Mouse (Mus musculus): ENCODE data around the gene Ahdc1. TPM values are rescaled to one million over a fixed set of nuclear protein-coding genes. Genes with fewer than 3 reads are reported as not detected.

Ahdc1 gene
- total and polyA plus RNA-seq, 3 experiments = 2.5 to 8.8 TPM; not detected in 1

DNA sequence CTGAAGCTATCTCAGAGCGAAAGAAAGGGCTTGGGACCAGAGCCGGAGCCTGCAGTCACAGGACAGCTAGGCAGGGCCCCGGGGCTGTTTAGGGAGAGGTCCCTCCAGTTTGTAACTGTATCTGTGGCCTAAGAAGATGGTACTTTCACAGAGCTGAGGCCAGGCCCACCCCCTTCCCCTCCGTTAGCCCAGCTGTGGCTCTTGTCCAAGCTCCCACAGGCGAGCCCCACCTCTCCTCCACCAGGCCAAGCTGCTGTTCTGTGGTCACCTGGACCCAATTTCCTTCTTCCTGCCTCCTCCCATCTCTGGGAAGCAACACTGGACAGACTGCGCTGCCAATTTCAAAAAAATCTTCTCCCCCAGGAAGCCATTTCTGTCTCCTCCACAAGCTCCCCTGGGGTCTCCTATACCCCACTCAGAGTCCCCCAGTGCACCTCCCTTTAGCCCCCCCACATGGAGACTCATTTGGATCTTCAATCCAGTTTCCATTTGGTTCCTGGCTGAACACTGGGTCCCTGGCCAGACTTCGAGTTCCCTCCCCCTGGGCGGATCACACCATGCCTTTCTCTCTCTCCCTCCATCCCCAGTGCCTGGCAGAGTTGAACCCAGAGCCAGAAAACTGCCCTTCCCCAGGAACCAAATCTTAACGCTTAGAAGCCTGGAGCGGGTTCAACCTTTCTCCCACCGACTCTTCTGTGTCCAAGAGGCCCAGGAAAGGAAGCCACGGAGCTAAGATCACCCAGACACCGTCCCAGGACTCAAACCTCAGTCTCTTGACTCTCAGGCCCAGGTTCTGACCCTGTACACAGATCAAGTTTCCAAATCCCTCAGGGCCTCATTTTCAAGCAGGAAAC is 97.6 kb downstream of the Ahdc1 start:
- no peak for TF ChIP-seq EP300 (IDR thresholded peaks at IDR 0.05; ENCODE audit: low read depth in 1 of 2, low read length in 2 of 2)
- TF ChIP-seq GATA1 (IDR thresholded peaks at IDR 0.05; ENCODE audit: low read depth, low read length) = no peak
- no peak for TF ChIP-seq JUND (IDR thresholded peaks at IDR 0.05; ENCODE audit: low read depth, low read length)
- no peak for TF ChIP-seq CTCF (IDR thresholded peaks at IDR 0.05 in 2 of 3, conservative IDR thresholded peaks at IDR 0.05 in 1 of 3; ENCODE audit: control insufficient read depth in 1 of 3, insufficient read depth in 1 of 3, low read depth in 2 of 3, low read length in 3 of 3, poor library complexity in 1 of 3, severe bottlenecking in 1 of 3)
- no peak for TF ChIP-seq MYB (IDR thresholded peaks at IDR 0.05; ENCODE audit: low read depth, low read length)
- TF ChIP-seq ZC3H11A (IDR thresholded peaks at IDR 0.05; ENCODE audit: low read depth, low read length) = no peak
- no peak for TF ChIP-seq TBP (IDR thresholded peaks at IDR 0.05; ENCODE audit: low read depth, low read length)
- no peak for TF ChIP-seq E2F4 (IDR thresholded peaks at IDR 0.05; ENCODE audit: borderline replicate concordance, low read depth, low read length)
- no peak for TF ChIP-seq KAT2A (conservative IDR thresholded peaks at IDR 0.05; ENCODE audit: low read depth, low read length)
- no peak for TF ChIP-seq SIN3A (IDR thresholded peaks at IDR 0.05; ENCODE audit: low read length)
- no peak for TF ChIP-seq ZKSCAN1 (IDR thresholded peaks at IDR 0.05; ENCODE audit: low read depth, low read length)
- TF ChIP-seq ETS1 (IDR thresholded peaks at IDR 0.05; ENCODE audit: low read depth, low read length) = no peak
- TF ChIP-seq SMC3 (IDR thresholded peaks at IDR 0.05; ENCODE audit: low read depth, low read length) = no peak
- TF ChIP-seq UBTF (IDR thresholded peaks at IDR 0.05; ENCODE audit: borderline replicate concordance, insufficient read depth, low read depth, low read length) = no peak
- TF ChIP-seq POLR2A (IDR thresholded peaks at IDR 0.05; ENCODE audit: control insufficient read depth in 1 of 2, insufficient read depth in 1 of 2, low read depth in 1 of 2, low read length in 2 of 2, poor library complexity in 1 of 2) = no peak
- no peak for TF ChIP-seq BHLHE40 (IDR thresholded peaks at IDR 0.05; ENCODE audit: borderline replicate concordance, low read depth, low read length)
- no peak for TF ChIP-seq RCOR1 (IDR thresholded peaks at IDR 0.05; ENCODE audit: low read depth, low read length)
- TF ChIP-seq POLR2AphosphoS2 (IDR thresholded peaks at IDR 0.05; ENCODE audit: low read length) = no peak
- TF ChIP-seq ZMIZ1 (IDR thresholded peaks at IDR 0.05; ENCODE audit: low read depth, low read length) = no peak
- Histone ChIP-seq H3K4me1 (ENCODE audit: control insufficient read depth in 1 of 2, insufficient read depth in 2 of 2, low read length in 2 of 2) (peaks cover 2 to 14% of the 10 kb centered on the region in 2 experiments), H3K79me2 (ENCODE audit: control insufficient read depth, insufficient read depth, low read length, poor library complexity) (no peaks in the 10 kb centered on the region), H3K27ac (ENCODE audit: control insufficient read depth, low read depth, low read length) (no peak overlapping the region), H3K36me3 (ENCODE audit: control insufficient read depth in 1 of 2, insufficient read depth in 2 of 2, low read length in 2 of 2) (peaks cover 0 to 2% of the 10 kb centered on the region in 2 experiments; a peak in 2 of 4 replicates), H3K27me3 (ENCODE audit: control insufficient read depth in 1 of 2, insufficient read depth in 2 of 2, low read length in 2 of 2) (no peaks in the 10 kb centered on the region; a peak in 1 of 4 replicates), H3K4me3 (ENCODE audit: control insufficient read depth in 1 of 2, insufficient read depth in 1 of 2, low read depth in 2 of 2, low read length in 2 of 2) (no peak overlapping the region), H3K9ac (ENCODE audit: control insufficient read depth, low read depth, low read length, poor library complexity, severe bottlenecking) (peak overlapping the region; percentile 50), H3K9me3 (replicated peaks; ENCODE audit: insufficient read depth, low read length) (no peaks in the 10 kb centered on the region)
- DNase-seq (ENCODE audit: low read depth, low spot score) = no peak

- peak; percentile 31 for DNase-seq (ENCODE audit: low read depth, low spot score)
Observed at GRCm38 (mm10) chr4:133109335-133109801, 98.3 kb downstream of the Ahdc1 start.

More at GRCm38 (mm10) chr4:133109335-133109801, 98.3 kb downstream of the Ahdc1 start:
- no peak for TF ChIP-seq NRF1 (IDR thresholded peaks at IDR 0.05; ENCODE audit: insufficient read depth, low read depth, low read length, poor library complexity, severe bottlenecking)
- no peak for TF ChIP-seq MAZ (IDR thresholded peaks at IDR 0.05; ENCODE audit: low read depth, low read length)
- no peak for TF ChIP-seq UBTF (IDR thresholded peaks at IDR 0.05; ENCODE audit: borderline replicate concordance, insufficient read depth, low read depth, low read length)
- TF ChIP-seq ZC3H11A (IDR thresholded peaks at IDR 0.05; ENCODE audit: low read depth, low read length) = no peak
- TF ChIP-seq POLR2A (IDR thresholded peaks at IDR 0.05; ENCODE audit: control insufficient read depth in 1 of 2, insufficient read depth in 1 of 2, low read depth in 1 of 2, low read length in 2 of 2, poor library complexity in 1 of 2) = no peak
- TF ChIP-seq TCF12 (IDR thresholded peaks at IDR 0.05; ENCODE audit: low read depth, low read length) = no peak
- Histone ChIP-seq H3K4me3 (ENCODE audit: control insufficient read depth in 1 of 2, insufficient read depth in 1 of 2, low read depth in 2 of 2, low read length in 2 of 2) (no peak overlapping the region), H3K9ac (ENCODE audit: control insufficient read depth, low read depth, low read length, poor library complexity, severe bottlenecking) (no peak overlapping the region), H3K27ac (ENCODE audit: control insufficient read depth, low read depth, low read length) (no peak overlapping the region), H3K9me3 (replicated peaks; ENCODE audit: insufficient read depth, low read length) (no peaks in the 10 kb centered on the region), H3K79me2 (ENCODE audit: control insufficient read depth, insufficient read depth, low read length, poor library complexity) (no peaks in the 10 kb centered on the region), H3K27me3 (ENCODE audit: control insufficient read depth in 1 of 2, insufficient read depth in 2 of 2, low read length in 2 of 2) (no peaks in the 10 kb centered on the region; a peak in 1 of 4 replicates), H3K36me3 (ENCODE audit: control insufficient read depth in 1 of 2, insufficient read depth in 2 of 2, low read length in 2 of 2) (peaks cover 0 to 2% of the 10 kb centered on the region in 2 experiments; a peak in 2 of 4 replicates), H3K4me1 (ENCODE audit: control insufficient read depth in 1 of 2, insufficient read depth in 2 of 2, low read length in 2 of 2) (peaks cover under 1 to 10% of the 10 kb centered on the region in 2 experiments)

Measured in MEL (cell line).